Mouse (Mus musculus) small intestine, adult 2 months (tissue): Measurements from ENCODE around the gene 2210408I21Rik.

Experiments used
- CTCF ChIP-seq: fragments of 200-500 bp; IDR thresholded peaks from 2 replicates; pipeline ENCODE4 v1.5.1; 2012; ENCODE audit warnings: low read depth, mild to moderate bottlenecking, control low read depth, inconsistent platforms, low read length, moderate library complexity, mixed read lengths; ENCODE audit not compliant: insufficient replicate concordance, insufficient read length; ENCODE audit errors: extremely low read depth
- POLR2A ChIP-seq: fragments of 200-500 bp; IDR thresholded peaks from 2 replicates; pipeline ENCODE4 v1.6.1; 2012; ENCODE audit warnings: low read depth, mild to moderate bottlenecking, control low read depth, inconsistent platforms, low read length, moderate library complexity

GRCm38 (mm10) chr13:77128240-77128639, 7.1 kb upstream of the 2210408I21Rik start:
- TF ChIP-seq CTCF (no peak), POLR2A (no peak)
